Mouse (Mus musculus) heart, adult 9 months (tissue): ENCODE results near the gene Smurf1.
A peak's percentile ranks its signal among the peaks of the same experiment; 100 is the strongest.

Experiments used
- DNase-seq, 2 experiments: peaks; one replicate each; pipeline ENCODE4 v3.0.0; 2022; ENCODE audit warnings: low spot score in 2 of 2

Smurf1 gene

DNA sequence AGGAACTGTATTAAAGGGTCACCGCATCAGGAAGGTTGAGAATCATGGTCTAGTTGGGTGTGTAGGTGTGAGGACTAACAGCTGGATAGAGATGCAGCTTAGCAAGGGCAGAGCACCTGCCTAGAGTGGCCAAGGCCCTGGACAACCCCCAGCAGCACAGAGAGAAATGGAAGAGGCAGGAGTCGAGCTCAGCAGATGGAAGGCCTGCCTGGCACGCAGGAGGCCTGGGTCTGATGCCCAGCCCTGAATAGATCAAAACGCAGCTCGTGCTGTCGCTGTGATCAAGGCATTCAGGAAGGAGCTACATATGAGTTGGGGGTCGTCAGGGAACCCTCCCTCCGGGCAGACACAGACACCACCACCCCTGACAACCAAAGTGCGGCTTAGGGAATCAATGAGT is 7.4 kb downstream of the Smurf1 start:
- no peak for DNase-seq

- no peak for DNase-seq
Observed at GRCm38 (mm10) chr5:144954432-144954831, 11.2 kb downstream of the Smurf1 start.

DNA sequence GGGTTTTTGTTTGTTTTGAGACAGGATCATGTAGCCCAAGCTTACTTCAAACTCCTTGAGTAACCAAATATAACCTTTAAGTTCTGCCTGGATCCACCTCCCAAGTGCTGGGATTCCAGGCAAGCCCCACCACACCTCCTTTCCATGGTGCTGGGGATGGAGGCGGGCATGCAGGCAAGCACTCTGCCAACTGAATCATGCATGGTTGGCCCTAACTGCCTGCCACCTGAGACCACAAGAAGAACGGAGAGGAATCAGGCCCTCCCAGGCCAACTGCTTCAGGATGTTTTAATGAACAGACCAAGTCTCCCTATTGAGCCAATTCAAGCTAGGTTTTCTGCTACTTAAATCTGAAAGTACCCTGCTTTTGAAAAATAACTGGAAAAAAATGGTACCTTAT is 13.1 kb downstream of the Smurf1 start:
- no peak for DNase-seq

DNA sequence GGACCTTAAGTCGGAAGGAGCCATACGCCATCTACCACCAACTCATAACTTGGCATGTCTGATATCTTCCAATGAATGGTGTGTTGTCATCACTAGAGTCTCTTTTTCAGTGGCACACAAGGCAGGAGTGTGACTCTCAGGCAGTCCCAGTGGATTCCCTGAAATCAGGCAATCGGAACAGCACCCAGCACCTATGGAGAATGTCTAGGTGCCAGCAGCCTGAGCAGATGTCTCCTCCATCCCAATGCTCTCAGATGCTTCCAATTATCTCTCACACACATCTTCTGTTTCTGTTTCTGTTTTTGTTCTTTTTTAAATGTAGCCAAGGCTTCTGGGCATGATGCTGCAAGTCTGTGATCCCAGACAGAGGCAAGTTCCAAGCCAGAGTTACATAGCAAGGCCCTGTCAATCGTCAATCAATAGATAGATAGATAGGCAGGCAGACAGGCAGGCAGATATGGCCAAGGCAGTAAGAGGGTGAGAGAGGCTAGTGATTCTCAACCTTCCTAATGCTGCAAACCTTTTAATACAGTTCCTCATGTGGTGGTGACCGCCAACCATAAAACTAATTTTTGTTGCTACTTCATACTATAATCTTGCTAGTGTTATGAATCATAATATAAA is 15.1 kb downstream of the Smurf1 start:
- no peak for DNase-seq

DNA sequence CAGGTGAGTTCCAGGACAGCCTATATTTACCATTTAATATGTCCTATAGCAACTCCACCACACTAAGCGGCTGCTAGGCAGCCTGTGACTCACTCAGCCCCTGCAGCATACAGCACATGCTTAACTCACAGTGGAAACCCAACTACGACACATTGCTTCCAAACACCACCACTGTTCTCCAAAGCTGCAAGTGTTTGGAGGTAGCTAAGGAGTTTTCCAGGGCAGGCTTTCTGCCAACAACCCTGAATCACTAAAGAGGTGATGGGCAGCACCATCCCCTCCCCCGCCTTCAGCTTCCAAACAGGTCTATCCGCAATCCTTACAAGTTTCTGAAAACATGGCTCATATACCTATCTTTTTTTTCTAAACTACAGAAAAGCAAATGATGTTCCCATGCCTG is 15.8 kb downstream of the Smurf1 start:
- DNase-seq, result no peak

GRCm38 (mm10) chr5:144948422-144948821 is 17.2 kb downstream of the Smurf1 start:
- no peak for DNase-seq

DNA sequence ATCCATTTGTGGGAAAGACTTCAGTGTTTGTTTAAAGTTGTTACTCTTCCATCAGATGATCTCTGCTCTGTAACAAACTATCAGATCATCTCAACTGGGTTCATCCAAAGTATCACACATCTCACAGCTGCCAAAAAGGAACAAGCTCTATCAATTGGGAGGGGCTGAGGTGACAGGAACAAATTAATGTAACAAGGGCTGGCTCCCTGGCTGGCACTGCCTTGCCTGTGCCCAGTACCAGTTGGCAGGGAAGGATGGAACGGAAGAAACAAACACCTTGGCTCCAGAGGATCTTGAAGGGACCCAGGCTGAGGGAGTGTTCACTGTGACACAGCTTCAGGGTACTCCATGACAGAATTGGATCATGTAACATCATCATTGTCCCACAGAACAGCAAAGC is 17.6 kb downstream of the Smurf1 start:
- DNase-seq, result no peak

DNA sequence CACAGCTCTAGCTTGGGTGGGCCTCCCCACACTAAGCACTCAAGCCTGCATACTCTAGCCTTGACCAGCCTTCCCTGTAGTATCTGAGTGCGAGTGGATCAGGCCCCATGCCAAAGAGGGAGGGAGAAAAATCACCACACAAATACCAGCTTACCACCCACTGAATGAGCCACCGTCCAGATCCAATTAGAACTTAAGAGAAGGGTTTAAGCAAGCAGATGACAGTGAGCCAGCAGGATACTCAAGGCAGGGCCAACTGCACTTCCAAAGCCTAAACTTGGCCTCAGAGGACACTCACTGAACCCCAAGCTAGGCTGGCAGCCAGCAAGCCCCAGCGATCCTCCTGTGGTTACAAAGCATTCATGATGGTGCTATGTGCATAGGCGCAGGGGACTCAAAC is 19.6 kb downstream of the Smurf1 start:
- peak; percentile 28 to 32 for DNase-seq

DNA sequence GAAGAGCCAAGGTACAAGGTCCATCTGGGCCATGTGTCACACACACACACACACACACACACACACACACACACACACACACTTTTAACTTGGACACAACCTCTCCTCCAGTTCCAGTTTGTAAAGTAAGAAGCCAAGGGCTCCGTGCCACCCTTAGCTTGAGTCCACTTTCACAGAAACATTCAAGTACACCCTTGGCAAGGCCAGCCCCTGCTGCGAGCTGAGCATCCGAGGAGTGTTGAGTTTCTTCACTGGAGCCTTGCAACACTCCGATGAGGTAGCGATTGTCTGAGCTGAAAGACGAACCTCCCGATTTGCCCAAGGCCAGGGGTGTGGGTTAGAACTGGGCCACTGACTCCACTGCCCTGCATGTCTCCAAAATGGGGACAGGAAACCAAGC is 20.7 kb downstream of the Smurf1 start:
- DNase-seq, result no peak

DNA sequence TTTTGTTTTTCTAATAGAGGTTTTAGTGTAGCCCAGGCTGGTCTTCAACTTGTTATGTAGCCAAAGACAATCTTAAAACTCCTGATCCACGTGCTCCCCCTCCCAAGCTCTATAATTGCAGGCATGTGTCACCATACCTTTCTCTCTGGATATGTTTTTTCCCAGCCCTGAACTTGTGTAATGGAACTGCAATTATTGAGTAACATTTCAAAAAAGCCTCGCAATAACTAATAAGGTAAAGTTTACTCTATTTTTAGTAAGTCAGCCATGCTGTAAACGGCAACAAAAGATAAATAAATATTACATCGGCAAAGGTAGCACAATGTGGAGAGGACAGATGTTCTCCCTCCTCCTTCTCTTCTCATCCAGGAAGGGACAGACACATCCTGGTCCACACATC is 21.3 kb downstream of the Smurf1 start:
- DNase-seq, result no peak

DNA sequence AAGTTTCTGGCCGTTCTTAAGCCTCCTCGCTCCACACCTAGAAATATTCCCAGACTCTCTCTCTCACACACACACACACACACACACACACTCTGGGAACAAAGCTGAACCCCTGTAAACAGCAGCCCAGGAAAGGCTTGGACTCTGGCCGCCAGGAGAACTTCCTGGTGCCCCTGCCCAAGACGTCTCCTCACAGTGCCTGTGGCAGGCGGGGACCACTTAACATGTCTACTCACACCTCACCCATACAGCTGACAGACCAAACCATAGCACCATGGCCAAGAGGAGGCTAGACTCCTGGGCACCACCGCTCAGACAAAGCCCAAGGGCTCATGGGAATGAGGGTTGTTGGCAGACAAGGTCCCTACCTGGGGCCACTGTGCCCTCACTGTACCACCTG is 22.3 kb downstream of the Smurf1 start:
- DNase-seq, result no peak

DNA sequence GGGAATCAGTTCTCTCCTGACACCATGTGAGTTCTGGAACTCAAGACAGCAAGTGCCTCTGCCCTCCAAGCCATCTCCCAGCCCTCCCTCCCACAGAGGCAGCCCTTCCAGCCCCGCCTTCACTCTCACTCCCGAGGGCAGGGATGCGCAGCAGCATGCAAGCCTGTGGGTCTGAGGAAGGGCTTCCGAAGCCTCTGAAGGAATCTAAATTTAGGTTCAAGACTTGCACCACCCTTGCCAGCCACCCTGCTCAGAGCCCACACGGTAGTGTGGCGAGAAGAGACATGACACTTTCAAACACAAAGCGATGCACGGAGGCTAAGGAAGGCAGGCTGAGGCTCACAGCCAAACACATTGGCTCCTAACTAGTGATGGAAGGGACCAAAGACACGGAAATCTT is 23.2 kb downstream of the Smurf1 start:
- DNase-seq, result no peak

GRCm38 (mm10) chr5:144940904-144941303 is 24.7 kb downstream of the Smurf1 start:
- DNase-seq, result no peak

- no peak for DNase-seq
Observed at GRCm38 (mm10) chr5:144937304-144937703, 28.3 kb downstream of the Smurf1 start.

GRCm38 (mm10) chr5:144933486-144933885 is 32.2 kb downstream of the Smurf1 start:
- DNase-seq, result no peak

DNA sequence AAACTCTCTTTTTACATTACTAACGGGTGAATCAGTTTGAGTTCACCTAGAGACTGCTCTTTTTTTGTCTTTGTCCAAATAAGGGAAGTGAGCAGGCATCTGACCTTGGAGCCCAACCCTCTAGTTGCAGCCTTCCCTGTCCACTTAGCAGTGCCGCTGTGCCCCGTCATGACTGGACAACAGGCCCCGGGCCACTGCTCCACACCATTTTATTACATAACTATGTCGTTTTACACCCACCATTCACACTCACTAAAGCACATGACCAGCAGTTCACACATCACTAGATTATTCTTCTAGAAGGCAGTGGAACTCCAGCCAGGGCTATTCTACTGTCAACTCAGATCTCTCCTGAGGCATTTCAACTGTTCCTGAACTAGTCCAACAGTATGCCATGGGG is 33.8 kb downstream of the Smurf1 start:
- DNase-seq, result no peak

DNA sequence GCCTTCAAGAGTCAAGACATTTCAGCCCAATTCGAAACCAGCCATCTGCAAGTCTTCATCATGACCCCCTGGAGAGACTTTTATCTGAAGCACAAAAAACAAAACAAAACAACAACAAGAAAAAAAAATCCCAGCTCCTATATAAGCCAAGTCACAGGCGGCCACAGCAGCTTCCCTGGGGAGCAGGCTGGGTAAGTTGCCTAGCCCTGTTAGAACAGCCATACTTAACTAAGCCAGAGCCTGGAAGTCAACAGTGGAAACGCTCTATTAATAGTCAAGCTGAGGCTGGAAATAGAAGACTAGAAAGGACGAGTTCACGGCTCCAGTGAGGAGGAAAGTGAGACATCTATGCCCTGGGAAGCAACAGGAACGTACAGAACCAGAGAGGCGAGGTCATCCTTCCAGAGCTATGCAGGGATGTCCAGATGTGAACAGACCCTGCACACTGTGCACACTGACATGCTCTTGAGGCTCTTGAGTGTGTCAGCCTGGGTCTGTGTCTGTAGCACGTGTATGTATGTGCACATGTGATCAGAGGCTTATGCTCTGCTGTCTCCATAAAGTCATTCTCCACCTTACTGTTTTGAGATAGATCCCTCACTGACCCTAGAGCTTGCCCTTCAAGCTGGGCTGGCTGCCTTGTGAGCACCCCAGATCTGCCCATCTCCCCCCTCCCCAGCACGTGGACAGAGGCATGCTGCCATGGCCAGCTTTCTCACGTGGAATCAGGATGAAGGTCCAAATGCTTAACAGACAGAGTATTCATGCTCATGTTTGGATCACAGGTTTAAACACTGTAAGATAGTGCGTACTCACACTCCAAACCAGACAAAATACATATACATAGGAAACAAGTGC is 36.6 kb downstream of the Smurf1 start:
- DNase-seq, result peak; percentile 67 to 68

GRCm38 (mm10) chr5:144926275-144926674 is 39.4 kb downstream of the Smurf1 start:
- DNase-seq, result no peak

DNA sequence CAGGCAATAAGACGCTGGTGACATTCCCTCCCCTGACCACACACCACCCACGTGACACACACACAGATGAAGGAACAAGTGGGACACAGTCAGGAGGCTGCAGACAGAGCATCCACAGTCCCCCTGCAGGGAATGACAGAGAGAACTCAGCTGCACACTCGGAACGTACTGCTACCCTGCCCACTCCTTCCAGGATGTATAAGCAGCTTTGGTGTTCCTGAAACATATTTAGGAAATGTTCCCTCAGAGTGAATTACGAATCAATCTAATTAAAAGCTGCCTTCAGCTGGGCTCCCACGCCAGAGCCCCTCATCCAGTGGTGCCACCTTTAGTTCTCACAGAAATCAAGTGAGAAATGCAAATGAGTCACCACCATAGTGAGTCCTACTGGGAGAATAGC is 42.3 kb downstream of the Smurf1 start:
- DNase-seq, result no peak

DNA sequence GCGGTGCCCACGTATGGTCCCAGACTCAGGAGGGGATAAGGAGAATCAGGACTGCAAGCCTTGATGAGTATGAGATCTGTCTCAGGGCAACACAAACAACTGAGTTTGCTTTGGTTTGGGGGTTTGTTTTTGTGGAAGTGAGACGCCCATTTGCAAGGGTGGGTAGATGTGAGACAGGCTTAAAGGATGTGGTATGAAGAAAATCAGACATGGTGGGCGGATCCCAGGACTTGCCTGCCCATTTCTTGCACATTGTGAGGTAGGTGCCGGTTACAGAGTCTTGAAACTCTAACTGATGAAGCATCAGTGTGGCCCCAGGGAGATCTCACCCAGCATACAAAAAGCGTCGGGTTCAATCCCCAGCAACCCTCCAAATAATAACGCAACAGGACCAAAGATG is 45.9 kb downstream of the Smurf1 start:
- DNase-seq, result no peak

- DNase-seq, result no peak
Observed at GRCm38 (mm10) chr5:144919194-144919593, 46.5 kb downstream of the Smurf1 start.

GRCm38 (mm10) chr5:144918204-144918603 is 47.4 kb downstream of the Smurf1 start:
- DNase-seq, result no peak

GRCm38 (mm10) chr5:144917172-144917571 is 48.5 kb downstream of the Smurf1 start:
- no peak for DNase-seq
